Mouse (Mus musculus): Measurements from ENCODE around the gene Mapk11. TPM values are rescaled to one million over a fixed set of nuclear protein-coding genes. Genes with fewer than 3 reads are reported as not detected.
A peak's percentile ranks its signal among the peaks of the same experiment; 100 is the strongest.

The Mapk11 gene
- polyA plus RNA-seq, 2 experiments = 7.0 to 13.4 TPM

DNA sequence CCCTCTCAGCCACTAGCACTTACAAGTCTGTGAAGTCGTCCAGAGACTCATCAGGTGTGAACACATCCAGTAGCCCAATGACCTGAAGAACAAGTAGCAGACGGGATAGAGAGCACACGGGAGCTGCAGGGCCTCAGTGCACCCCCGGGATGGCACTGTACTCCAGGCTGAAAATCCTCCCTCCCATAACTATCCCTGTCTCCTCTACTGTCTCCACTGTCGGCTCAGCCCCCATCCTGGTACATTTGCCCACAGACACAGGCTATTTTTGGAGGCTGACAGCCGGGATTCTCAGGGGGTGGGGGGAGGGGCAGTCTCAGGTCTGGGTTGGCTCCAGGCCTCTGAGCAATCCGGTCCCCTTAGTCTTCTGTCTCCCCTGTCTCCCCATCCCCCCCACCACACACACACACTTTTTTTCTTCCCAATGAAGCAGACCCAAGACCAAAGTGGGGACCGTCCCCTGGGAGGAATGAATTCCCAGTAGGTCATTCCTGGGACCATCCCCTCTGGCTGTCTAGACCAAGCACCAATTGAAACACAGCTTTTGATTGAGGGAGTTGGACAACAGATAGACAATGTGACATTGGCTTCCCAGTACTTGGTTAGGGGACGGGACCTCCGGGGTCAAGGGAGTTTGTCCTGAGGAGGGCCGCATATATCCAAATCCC is 11.9 kb downstream of the Mapk11 start:
- no peak for ATAC-seq (ENCODE audit: low FRiP score, low read depth)
- WGBS = 68% methylated on average over 11 of the region's 11 CpGs
- Histone ChIP-seq H3K4me3 (replicated peaks; ENCODE audit: low read length) (no peak overlapping the region), H3K36me3 (ENCODE audit: control insufficient read depth, insufficient read depth, low read length) (no peaks in the 10 kb centered on the region), H3K27me3 (ENCODE audit: control insufficient read depth, insufficient read depth, low read length) (peaks cover 18% of the 10 kb centered on the region), H3K4me2 (replicated peaks; ENCODE audit: low read depth, low read length, severe bottlenecking) (no peak overlapping the region), H3K27ac (replicated peaks; ENCODE audit: low read depth, low read length) (no peak overlapping the region), H3K9me3 (ENCODE audit: control insufficient read depth, low read length) (no peaks in the 10 kb centered on the region), H3K4me1 (ENCODE audit: control insufficient read depth, insufficient read depth, low read length) (peaks cover 10% of the 10 kb centered on the region; the same call in 1 of the 2 replicates), H3K9ac (ENCODE audit: low read depth, low read length, severe bottlenecking) (no peak overlapping the region)
- TF ChIP-seq POLR2A (IDR thresholded peaks at IDR 0.05; ENCODE audit: borderline replicate concordance, extremely low read depth, insufficient read depth, insufficient read length) = no peak
- no peak for DNase-seq (ENCODE audit: low spot score)

DNA sequence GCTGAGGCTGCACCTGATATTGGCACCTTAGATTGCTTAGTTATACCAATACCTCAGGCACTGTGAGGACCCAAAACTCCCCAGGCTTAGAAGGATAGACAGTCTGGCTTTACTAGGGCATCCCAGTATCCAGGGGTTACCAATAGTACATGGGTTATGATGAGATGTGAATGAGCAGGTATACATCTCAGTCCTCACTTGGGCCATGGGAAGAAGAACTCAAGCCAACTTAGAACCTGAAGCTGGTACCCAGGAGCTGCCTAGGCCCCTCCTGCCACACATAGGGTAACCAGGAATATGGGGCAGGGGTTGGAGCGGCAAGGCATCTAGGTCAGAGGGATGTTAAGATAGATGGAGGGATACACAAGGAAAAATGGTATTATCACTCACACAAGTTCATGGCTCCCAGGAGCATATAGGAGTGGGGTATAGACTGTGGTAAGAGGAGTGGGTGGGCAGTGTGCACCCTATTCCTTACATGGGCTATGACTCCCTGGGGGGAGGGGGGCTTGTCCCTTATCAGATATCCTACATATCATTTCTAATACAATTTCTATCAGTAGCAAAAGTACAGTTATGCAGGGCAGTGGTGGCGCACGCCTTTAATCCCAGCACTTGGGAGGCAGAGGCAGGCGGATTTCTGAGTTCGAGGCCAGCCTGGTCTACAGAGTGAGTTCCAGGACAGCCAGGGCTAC is 12.8 kb downstream of the Mapk11 start:
- H3K27me3 ChIP-seq (ENCODE audit: control insufficient read depth, insufficient read depth, low read length) = peaks cover 16% of the 10 kb centered on the region
- ATAC-seq (ENCODE audit: low FRiP score, low read depth) (no peak), DNase-seq (ENCODE audit: low spot score) (no peak)
- H3K4me2 ChIP-seq (replicated peaks; ENCODE audit: low read depth, low read length, severe bottlenecking) = no peak overlapping the region
- no peak overlapping the region for H3K9ac ChIP-seq (ENCODE audit: low read depth, low read length, severe bottlenecking)
- 96% methylated on average over 5 of the region's 5 CpGs for WGBS
- no peak for TF ChIP-seq POLR2A (IDR thresholded peaks at IDR 0.05; ENCODE audit: borderline replicate concordance, extremely low read depth, insufficient read depth, insufficient read length)
- no peaks in the 10 kb centered on the region for H3K36me3 ChIP-seq (ENCODE audit: control insufficient read depth, insufficient read depth, low read length)
- no peaks in the 10 kb centered on the region for H3K9me3 ChIP-seq (ENCODE audit: control insufficient read depth, low read length)
- H3K27ac ChIP-seq (replicated peaks; ENCODE audit: low read depth, low read length) = no peak overlapping the region
- H3K4me1 ChIP-seq (ENCODE audit: control insufficient read depth, insufficient read depth, low read length) = peaks cover 10% of the 10 kb centered on the region; the same call in 1 of the 2 replicates
- no peak overlapping the region for H3K4me3 ChIP-seq (replicated peaks; ENCODE audit: low read length)

- 86% methylated on average over 3 of the region's 3 CpGs for WGBS
- TF ChIP-seq POLR2A (IDR thresholded peaks at IDR 0.05; ENCODE audit: borderline replicate concordance, extremely low read depth, insufficient read depth, insufficient read length) = no peak
- Histone ChIP-seq H3K9me3 (ENCODE audit: control insufficient read depth, low read length) (no peaks in the 10 kb centered on the region), H3K4me3 (replicated peaks; ENCODE audit: low read length) (no peak overlapping the region), H3K27me3 (ENCODE audit: control insufficient read depth, insufficient read depth, low read length) (no peaks in the 10 kb centered on the region), H3K9ac (ENCODE audit: low read depth, low read length, severe bottlenecking) (no peak overlapping the region), H3K4me2 (replicated peaks; ENCODE audit: low read depth, low read length, severe bottlenecking) (no peak overlapping the region), H3K27ac (replicated peaks; ENCODE audit: low read depth, low read length) (no peak overlapping the region), H3K4me1 (ENCODE audit: control insufficient read depth, insufficient read depth, low read length) (peaks cover 10% of the 10 kb centered on the region), H3K36me3 (ENCODE audit: control insufficient read depth, insufficient read depth, low read length) (no peaks in the 10 kb centered on the region)
- ATAC-seq (ENCODE audit: low FRiP score, low read depth) (no peak), DNase-seq (ENCODE audit: low spot score) (no peak)
Measured at GRCm38 (mm10) chr15:89131316-89131715, 18.1 kb downstream of the Mapk11 start.

- ATAC-seq (ENCODE audit: low FRiP score, low read depth) = no peak
- Histone ChIP-seq H3K4me2 (replicated peaks; ENCODE audit: low read depth, low read length, severe bottlenecking) (no peak overlapping the region), H3K9me3 (ENCODE audit: control insufficient read depth, low read length) (no peaks in the 10 kb centered on the region), H3K27ac (replicated peaks; ENCODE audit: low read depth, low read length) (no peak overlapping the region), H3K36me3 (ENCODE audit: control insufficient read depth, insufficient read depth, low read length) (no peaks in the 10 kb centered on the region), H3K9ac (ENCODE audit: low read depth, low read length, severe bottlenecking) (no peak overlapping the region), H3K4me1 (ENCODE audit: control insufficient read depth, insufficient read depth, low read length) (peaks cover 10% of the 10 kb centered on the region), H3K4me3 (replicated peaks; ENCODE audit: low read length) (no peak overlapping the region), H3K27me3 (ENCODE audit: control insufficient read depth, insufficient read depth, low read length) (no peaks in the 10 kb centered on the region)
- DNase-seq (ENCODE audit: low spot score) = no peak
- TF ChIP-seq POLR2A (IDR thresholded peaks at IDR 0.05; ENCODE audit: borderline replicate concordance, extremely low read depth, insufficient read depth, insufficient read length) = no peak
Measured at GRCm38 (mm10) chr15:89130245-89130644, 19.2 kb downstream of the Mapk11 start.

DNA sequence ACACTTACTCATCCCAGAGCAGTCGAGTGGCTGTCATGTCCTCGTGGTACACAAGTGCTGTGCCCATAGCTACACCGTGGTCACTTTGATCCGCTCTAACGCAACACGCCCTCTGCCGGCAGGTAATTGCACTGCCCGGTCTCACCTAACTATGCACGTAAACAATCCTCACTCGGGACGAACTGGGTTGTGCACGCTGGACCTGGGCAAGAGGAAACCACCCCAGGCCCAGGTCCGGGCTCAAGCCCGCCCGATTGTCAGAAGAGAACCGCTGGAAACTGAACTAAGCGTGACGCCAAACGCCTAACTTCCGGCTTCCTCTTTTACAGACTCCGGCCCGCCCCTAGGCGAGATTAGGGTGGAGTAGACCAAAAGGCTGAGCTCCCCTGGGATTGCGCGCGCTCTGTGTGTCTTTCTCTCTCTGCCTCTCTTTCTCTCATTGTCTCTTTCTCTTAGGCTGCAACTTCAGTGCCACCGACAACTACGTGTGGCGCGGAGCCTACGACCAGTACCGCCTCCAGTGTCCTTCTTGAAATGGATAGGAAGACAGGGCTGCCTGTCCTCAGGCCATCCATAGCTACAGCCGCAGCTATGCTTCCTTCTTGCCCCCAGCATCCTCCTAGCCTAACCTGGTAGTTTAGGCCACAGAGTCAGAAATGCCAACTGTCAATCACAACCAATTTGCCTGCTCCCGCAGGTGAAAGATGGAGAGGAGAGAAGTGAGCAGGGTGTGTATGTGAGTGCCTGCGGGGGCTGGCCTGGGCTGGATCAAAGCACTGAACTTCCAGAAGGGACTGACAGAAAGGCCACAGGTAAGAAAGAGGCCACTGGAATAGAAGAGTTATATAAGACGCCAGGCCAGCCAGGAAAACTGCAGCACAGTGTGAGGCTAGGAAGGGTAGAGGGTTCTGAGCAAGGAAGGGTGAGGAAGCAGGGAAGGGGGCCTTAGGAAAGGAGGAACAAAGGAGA is 20.8 kb downstream of the Mapk11 start, which contains the start of gene Hdac10:
Gene Hdac10 (minus strand): TSS at position 319 of the 969 bp plus-strand sequence.
- 3% methylated on average over 36 of the region's 36 CpGs for WGBS
- peak; percentile 70; the same call in 1 of the 2 replicates for TF ChIP-seq POLR2A (IDR thresholded peaks at IDR 0.05; ENCODE audit: borderline replicate concordance, extremely low read depth, insufficient read depth, insufficient read length)
- peak; percentile 88 for ATAC-seq (ENCODE audit: low FRiP score, low read depth)

More for the DNA sequence above, 20.8 kb downstream of the Mapk11 start, which contains the start of gene Hdac10:
- H3K9ac ChIP-seq (ENCODE audit: low read depth, low read length, severe bottlenecking) = peak within 1 kb of the TSS; percentile 65
- DNase-seq (ENCODE audit: low spot score) = peak; percentile 82
- no peaks in the 10 kb centered on the region for H3K9me3 ChIP-seq (ENCODE audit: control insufficient read depth, low read length)
- peak within 1 kb of the TSS; percentile 91 for H3K4me2 ChIP-seq (replicated peaks; ENCODE audit: low read depth, low read length, severe bottlenecking)
- peaks cover 14% of the 10 kb centered on the region for H3K4me1 ChIP-seq (ENCODE audit: control insufficient read depth, insufficient read depth, low read length)
- peak within 1 kb of the TSS; percentile 53; the same call in 1 of the 2 replicates for H3K27ac ChIP-seq (replicated peaks; ENCODE audit: low read depth, low read length)
- no peaks in the 10 kb centered on the region; the same call in 1 of the 2 replicates for H3K36me3 ChIP-seq (ENCODE audit: control insufficient read depth, insufficient read depth, low read length)
- H3K27me3 ChIP-seq (ENCODE audit: control insufficient read depth, insufficient read depth, low read length) = no peaks in the 10 kb centered on the region
- H3K4me3 ChIP-seq (replicated peaks; ENCODE audit: low read length) = peak within 1 kb of the TSS; percentile 57
